Mouse (Mus musculus) limb, embryonic 14.5 days (tissue): ENCODE data around the gene Efnb3. TPM values are rescaled to one million over a fixed set of nuclear protein-coding genes. Genes with fewer than 3 reads are reported as not detected.

ENCODE experiments used
- ATAC-seq: fragments of 200-750 bp; cut with Nextera tagmentation; 2 replicates; pipeline ENCODE4 v1.8.0; 2017; ENCODE audit warnings: low read depth, moderate number of reproducible peaks, moderate TSS enrichment; ENCODE audit not compliant: low FRiP score
- DNase-seq: peaks from one replicate; pipeline ENCODE4 v3.0.0-alpha.2; 2015; ENCODE audit warnings: low spot score
- H3K27ac ChIP-seq: fragments of 300-500 bp; sonication (generic); replicated peaks from 2 replicates; pipeline ENCODE4 v1.5.1; 2014; ENCODE audit warnings: low read depth, mild to moderate bottlenecking, low read length, moderate library complexity, mixed read lengths
- H3K27me3 ChIP-seq: fragments of 300-500 bp; sonication (generic); 2 replicates; pipeline ENCODE4 v1.6.1; 2014; ENCODE audit warnings: low read length, mixed read lengths; ENCODE audit not compliant: control insufficient read depth, insufficient read depth
- H3K36me3 ChIP-seq: fragments of 300-500 bp; sonication (generic); 2 replicates; pipeline ENCODE4 v1.6.1; 2014; ENCODE audit warnings: mild to moderate bottlenecking, low read length, moderate library complexity, mixed read lengths; ENCODE audit not compliant: control insufficient read depth, insufficient read depth
- H3K4me1 ChIP-seq: fragments of 300-500 bp; sonication (generic); 2 replicates; pipeline ENCODE4 v1.6.1; 2014; ENCODE audit warnings: antibody characterized with exemption, low read length, mixed read lengths; ENCODE audit not compliant: control insufficient read depth, insufficient read depth
- H3K4me2 ChIP-seq: fragments of 300-500 bp; sonication (generic); replicated peaks from 2 replicates; pipeline ENCODE4 v1.6.1; 2014; ENCODE audit warnings: low read depth, mild to moderate bottlenecking, low read length, moderate library complexity; ENCODE audit not compliant: severe bottlenecking
- H3K4me3 ChIP-seq: fragments of 300-500 bp; sonication (generic); replicated peaks from 2 replicates; pipeline ENCODE4 v1.5.1; 2014; ENCODE audit warnings: low read length
- H3K9ac ChIP-seq: fragments of 300-500 bp; sonication (generic); 2 replicates; pipeline ENCODE4 v1.6.1; 2014; ENCODE audit warnings: mild to moderate bottlenecking, low read depth, low read length, moderate library complexity; ENCODE audit not compliant: severe bottlenecking
- H3K9me3 ChIP-seq: fragments of 300-500 bp; sonication (generic); 2 replicates; pipeline ENCODE4 v1.6.1; 2016; ENCODE audit warnings: low read length; ENCODE audit not compliant: control insufficient read depth
- POLR2A ChIP-seq: fragments of 200-500 bp; IDR thresholded peaks from 2 replicates; pipeline ENCODE4 v1.8.0; 2012; ENCODE audit warnings: inconsistent platforms, mild to moderate bottlenecking, moderate library complexity, borderline replicate concordance; ENCODE audit not compliant: insufficient read depth, insufficient read length; ENCODE audit errors: extremely low read depth
- WGBS: fragments of 180-500 bp; shearing (Covaris S2); extraction: QIAGEN DNeasy Blood & Tissue Kit; methylation state at CpG from one replicate; pipeline ENCODE4 v1.1.7; 2014; 5-methylcytosine and 5-hydroxymethylcytosine counted together
- polyA plus RNA-seq, 2 experiments: library from polyadenylated mRNA; depleted of rRNA in 1 of 2; stranded (reverse) in 1 of 2; unstranded in 1 of 2; fragments of >200 nt; fragmentation: Nextera tagmentation in 1 of 2; extraction: Ambion mirVana in 1 of 2; gene quantifications; 2 replicates each; pipeline versions ENCODE4 v1.2.1 to v1.2.3; 2012 to 2014

The Efnb3 gene
- polyA plus RNA-seq, 2 experiments: 12.7 to 57.6 TPM

DNA sequence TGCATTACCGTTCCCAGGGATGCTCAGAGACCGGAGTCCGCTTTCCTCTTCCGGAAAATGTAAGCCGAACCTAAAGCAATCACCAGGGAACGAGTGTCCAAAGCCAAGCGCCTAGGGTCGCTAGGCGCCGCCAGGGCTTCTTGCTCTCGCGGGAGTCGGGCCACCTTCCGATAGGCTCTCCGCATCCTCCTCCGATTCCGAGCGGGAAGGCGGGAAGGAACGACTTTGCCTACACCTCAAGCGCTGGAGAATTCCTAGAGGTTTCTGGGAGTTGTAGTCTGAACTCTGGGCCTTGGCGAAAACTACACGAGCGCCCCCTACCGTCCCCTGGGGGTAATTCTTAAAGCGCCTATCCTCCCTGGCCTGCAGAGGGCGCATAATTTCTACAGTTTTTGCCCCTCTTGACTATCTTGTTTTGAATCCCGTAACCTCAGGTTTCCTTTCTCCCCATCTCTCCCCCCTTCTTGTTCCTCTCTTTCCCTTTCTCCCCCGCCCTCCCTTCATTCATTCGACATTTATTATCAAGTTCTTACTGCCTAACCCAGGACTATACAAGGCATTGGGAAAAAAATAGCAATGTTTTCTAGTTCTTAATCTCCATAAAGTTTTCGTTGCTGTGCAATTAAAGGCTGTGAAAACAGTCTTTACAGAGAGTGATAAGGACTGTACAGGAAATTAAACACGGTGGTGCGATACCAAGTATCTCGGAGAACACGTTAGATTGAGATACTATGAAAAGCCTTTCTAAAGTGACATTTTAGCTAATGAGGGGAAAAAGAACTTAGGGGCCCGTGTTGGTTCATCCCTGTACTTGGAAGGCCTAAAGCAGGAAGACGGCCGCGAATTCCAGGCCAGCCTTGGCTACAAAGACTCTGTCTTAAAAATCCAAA is 19.4 kb upstream of the Efnb3 start:
- Histone ChIP-seq H3K9ac (peak overlapping the region; percentile 81), H3K9me3 (no peaks in the 10 kb centered on the region), H3K4me3 (peak overlapping the region; percentile 83), H3K27ac (peak overlapping the region; percentile 90), H3K36me3 (peaks cover 24% of the 10 kb centered on the region), H3K4me1 (peaks cover 23% of the 10 kb centered on the region), H3K27me3 (no peaks in the 10 kb centered on the region), H3K4me2 (peak overlapping the region; percentile 73)
- peak; percentile 92 for ATAC-seq
- peak; percentile 98 for DNase-seq
- 3% methylated on average over 35 of the region's 39 CpGs for WGBS
- TF ChIP-seq POLR2A: peak; percentile 34; the same call in 1 of the 2 replicates

DNA sequence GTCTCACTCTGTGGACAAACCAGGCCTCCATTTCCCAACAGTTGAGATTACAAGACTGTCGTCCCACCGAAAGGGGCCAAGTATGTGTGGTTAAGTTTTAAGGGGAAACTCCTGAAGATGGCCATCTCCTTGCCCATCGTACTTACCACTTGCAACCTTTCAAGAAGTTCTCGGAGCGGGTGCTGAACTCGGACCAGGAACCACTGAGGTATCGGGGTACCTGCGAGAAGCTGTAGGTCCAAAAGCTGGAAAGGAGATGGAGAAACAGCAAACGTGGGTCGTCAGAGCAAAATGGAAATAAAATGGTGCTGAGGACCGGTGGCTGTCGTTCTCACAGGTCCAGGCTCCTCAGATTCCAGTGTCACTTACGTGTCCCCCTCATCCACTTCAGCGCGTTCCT is 18.3 kb upstream of the Efnb3 start:
- DNase-seq: no peak
- H3K36me3 ChIP-seq: peaks cover 20% of the 10 kb centered on the region

DNA sequence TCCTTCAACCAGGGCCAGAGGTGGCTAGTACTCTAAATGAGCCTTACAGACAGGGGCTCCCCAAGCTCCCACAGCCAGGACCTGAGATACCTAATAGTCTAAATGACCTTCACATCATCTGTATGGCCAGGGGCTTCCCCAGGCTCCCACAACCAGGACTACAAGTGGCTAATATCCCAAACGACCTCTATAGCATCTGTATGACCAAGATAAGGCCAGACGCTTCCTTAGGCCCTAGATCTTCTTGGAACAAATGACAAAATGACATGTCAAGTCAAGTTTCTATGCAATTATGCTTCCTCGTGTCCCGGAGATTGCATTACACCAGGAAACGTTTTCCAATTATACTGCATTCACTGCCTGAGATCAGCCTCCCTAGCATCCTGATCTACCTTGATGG is 16.3 kb upstream of the Efnb3 start:
- WGBS: 69% methylated on average over 5 of the region's 5 CpGs
- DNase-seq (no peak), ATAC-seq (no peak)
- H3K9me3 ChIP-seq: no peaks in the 10 kb centered on the region
- no peak for TF ChIP-seq POLR2A
- H3K36me3 ChIP-seq: peaks cover 21% of the 10 kb centered on the region
- H3K27ac ChIP-seq: no peak overlapping the region
- H3K27me3 ChIP-seq: no peaks in the 10 kb centered on the region
- H3K4me3 ChIP-seq: no peak overlapping the region
- H3K9ac ChIP-seq: no peak overlapping the region
- H3K4me1 ChIP-seq: peaks cover 17% of the 10 kb centered on the region
- no peak overlapping the region for H3K4me2 ChIP-seq

More for the DNA sequence above, 18.3 kb upstream of the Efnb3 start:
- Histone ChIP-seq H3K9ac (peak overlapping the region; percentile 68), H3K9me3 (no peaks in the 10 kb centered on the region), H3K4me3 (peak overlapping the region; percentile 83), H3K27me3 (no peaks in the 10 kb centered on the region), H3K4me2 (peak overlapping the region; percentile 70), H3K4me1 (peaks cover 23% of the 10 kb centered on the region), H3K27ac (no peak overlapping the region)
- no peak for TF ChIP-seq POLR2A
- no peak for ATAC-seq
- 11% methylated on average over 15 of the region's 15 CpGs for WGBS

DNA sequence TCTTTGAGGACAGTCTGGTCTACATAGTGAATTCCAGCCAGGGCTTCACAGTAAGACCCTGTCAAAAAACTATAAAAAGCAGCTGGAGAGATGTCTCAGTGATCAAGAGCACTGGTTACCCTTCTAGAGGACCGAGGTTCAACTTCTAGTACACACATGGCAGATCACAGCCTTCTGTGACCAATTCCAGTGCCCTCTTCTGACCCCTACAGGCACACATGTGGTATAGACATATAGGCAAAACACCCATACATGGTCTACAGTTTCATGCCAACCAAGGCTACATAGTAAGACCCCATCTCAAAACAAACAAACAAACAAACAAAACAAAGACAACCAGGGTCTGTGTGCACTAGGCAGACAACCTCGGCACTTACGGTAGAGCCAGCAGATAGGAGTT is 15.2 kb upstream of the Efnb3 start:
- H3K4me3 ChIP-seq: no peak overlapping the region
- H3K4me1 ChIP-seq: peaks cover 17% of the 10 kb centered on the region
- ATAC-seq (no peak), DNase-seq (no peak)
- no peak for TF ChIP-seq POLR2A
- no peak overlapping the region for H3K4me2 ChIP-seq
- H3K36me3 ChIP-seq: peaks cover 29% of the 10 kb centered on the region
- no peak overlapping the region for H3K27ac ChIP-seq
- H3K27me3 ChIP-seq: no peaks in the 10 kb centered on the region
- H3K9me3 ChIP-seq: no peaks in the 10 kb centered on the region
- no peak overlapping the region for H3K9ac ChIP-seq
- WGBS: 60% methylated on average over 3 of the region's 3 CpGs

DNA sequence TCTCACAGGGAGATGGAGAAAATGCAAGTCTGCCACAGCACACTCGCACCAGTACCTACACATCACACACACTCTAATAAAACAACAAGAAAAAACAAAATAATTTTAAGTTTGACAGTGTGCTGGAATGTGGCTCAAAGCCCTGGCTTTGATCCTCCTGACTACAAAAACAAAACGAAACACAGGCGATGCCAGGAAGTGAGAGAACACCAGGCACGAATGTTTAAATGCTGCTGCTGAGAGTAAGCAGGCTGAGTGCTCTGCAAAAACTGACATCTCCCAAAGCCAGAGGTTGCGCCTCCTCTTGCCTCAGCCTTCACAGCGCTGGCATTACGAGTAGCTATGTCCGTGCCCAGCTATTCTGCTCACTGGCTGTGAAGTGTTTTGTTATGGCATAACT is 5.1 kb upstream of the Efnb3 start:
- Histone ChIP-seq H3K4me2 (no peak overlapping the region), H3K27me3 (no peaks in the 10 kb centered on the region), H3K4me3 (no peak overlapping the region), H3K9ac (no peak overlapping the region), H3K4me1 (peaks cover 17% of the 10 kb centered on the region), H3K9me3 (no peaks in the 10 kb centered on the region), H3K27ac (no peak overlapping the region), H3K36me3 (peaks cover 55% of the 10 kb centered on the region)
- TF ChIP-seq POLR2A: no peak
- ATAC-seq: no peak
- WGBS: 61% methylated on average over 8 of the region's 8 CpGs
- no peak for DNase-seq
